Mouse (Mus musculus): Measurements from ENCODE around the gene Vmn1r43. TPM values are rescaled to one million over a fixed set of nuclear protein-coding genes. Genes with fewer than 3 reads are reported as not detected.
"Not testable (repeated sequence)": the region's sequence is repeated elsewhere in the genome, so short reads cannot be mapped to it uniquely, and the experiment has no call there.

The Vmn1r43 gene
- polyA plus RNA-seq (2012; rRNA removed) (not detected in 2 replicates), polyA plus RNA-seq (2014; fragmentation: Nextera tagmentation; extraction: Ambion mirVana) (not detected in 2 replicates)

GRCm38 (mm10) chr6:89876313-89876712 is at the start of gene Vmn1r43, which contains the start of gene Vmn1r42:
Gene Vmn1r43 (minus strand): TSS chr6:89876413.
Gene Vmn1r42 (minus strand): TSS chr6:89876413.
- ATAC-seq (ENCODE audit: insufficient read depth); H3K27ac ChIP-seq; H3K4me1 ChIP-seq (replicated peaks; ENCODE audit: control insufficient read depth in 2 of 2, insufficient read depth in 2 of 2, low read length in 1 of 2); H3K27me3 ChIP-seq (ENCODE audit: control insufficient read depth, insufficient read depth, low read length); H3K4me2 ChIP-seq (ENCODE audit: low read depth); H3K9me3 ChIP-seq (ENCODE audit: control insufficient read depth, low read length); H3K9ac ChIP-seq (replicated peaks); H3K36me3 ChIP-seq (replicated peaks; ENCODE audit: control insufficient read depth, insufficient read depth, low read depth); H3K4me3 ChIP-seq (ENCODE audit: insufficient read depth in 1 of 2, low read depth in 2 of 2, low read length in 2 of 2); DNase-seq (ENCODE audit: low read depth in 3 of 3, low spot score in 3 of 3): not testable (repeated sequence)
- 66% methylated on average over 3 of the region's 3 CpGs for WGBS (ENCODE audit: insufficient replicate concordance)

GRCm38 (mm10) chr6:89883812-89884211 is 7.6 kb upstream of the Vmn1r43 start:
- Histone ChIP-seq H3K4me2 (ENCODE audit: low read depth) (no peak overlapping the region), H3K27ac (no peak overlapping the region), H3K4me1 (replicated peaks; ENCODE audit: control insufficient read depth in 2 of 2, insufficient read depth in 2 of 2, low read length in 1 of 2) (no peaks in the 10 kb centered on the region), H3K36me3 (replicated peaks; ENCODE audit: control insufficient read depth, insufficient read depth, low read depth) (no peaks in the 10 kb centered on the region), H3K9me3 (ENCODE audit: control insufficient read depth, low read length) (no peaks in the 10 kb centered on the region), H3K9ac (replicated peaks) (no peak overlapping the region), H3K4me3 (ENCODE audit: insufficient read depth in 1 of 2, low read depth in 2 of 2, low read length in 2 of 2) (no peak overlapping the region), H3K27me3 (ENCODE audit: control insufficient read depth, insufficient read depth, low read length) (no peaks in the 10 kb centered on the region)
- DNase-seq (ENCODE audit: low read depth in 3 of 3, low spot score in 3 of 3) (no peak), ATAC-seq (ENCODE audit: insufficient read depth) (no peak)
- TF ChIP-seq CTCF (IDR thresholded peaks at IDR 0.05; ENCODE audit: low read depth) = no peak
- WGBS (ENCODE audit: insufficient replicate concordance) = 22% methylated on average over 2 of the region's 2 CpGs

- no peaks in the 10 kb centered on the region for H3K4me1 ChIP-seq (replicated peaks; ENCODE audit: control insufficient read depth in 2 of 2, insufficient read depth in 2 of 2, low read length in 1 of 2)
- no peak within 1 kb of the TSS for H3K4me2 ChIP-seq (ENCODE audit: low read depth)
- no peaks in the 10 kb centered on the region for H3K36me3 ChIP-seq (replicated peaks; ENCODE audit: control insufficient read depth, insufficient read depth, low read depth)
- no peaks in the 10 kb centered on the region for H3K27me3 ChIP-seq (ENCODE audit: control insufficient read depth, insufficient read depth, low read length)
- no peak within 1 kb of the TSS for H3K27ac ChIP-seq
- TF ChIP-seq CTCF (IDR thresholded peaks at IDR 0.05; ENCODE audit: low read depth) (no peak), EP300 (IDR thresholded peaks at IDR 0.05; ENCODE audit: low read depth) (no peak)
- DNase-seq (ENCODE audit: low read depth in 3 of 3, low spot score in 3 of 3) (no peak), ATAC-seq (ENCODE audit: insufficient read depth) (no peak)
- 54% methylated on average over 1 of the region's 1 CpGs for WGBS (ENCODE audit: insufficient replicate concordance)
- no peak within 1 kb of the TSS for H3K4me3 ChIP-seq (ENCODE audit: insufficient read depth in 1 of 2, low read depth in 2 of 2, low read length in 2 of 2)
- no peaks in the 10 kb centered on the region for H3K9me3 ChIP-seq (ENCODE audit: control insufficient read depth, low read length)
- H3K9ac ChIP-seq (replicated peaks) = no peak within 1 kb of the TSS
Measured at GRCm38 (mm10) chr6:89883360-89883759, 7.1 kb upstream of the Vmn1r43 start, which contains the start of gene Vmn1r44. Gene Vmn1r44 (plus strand): TSS chr6:89883660.

DNA sequence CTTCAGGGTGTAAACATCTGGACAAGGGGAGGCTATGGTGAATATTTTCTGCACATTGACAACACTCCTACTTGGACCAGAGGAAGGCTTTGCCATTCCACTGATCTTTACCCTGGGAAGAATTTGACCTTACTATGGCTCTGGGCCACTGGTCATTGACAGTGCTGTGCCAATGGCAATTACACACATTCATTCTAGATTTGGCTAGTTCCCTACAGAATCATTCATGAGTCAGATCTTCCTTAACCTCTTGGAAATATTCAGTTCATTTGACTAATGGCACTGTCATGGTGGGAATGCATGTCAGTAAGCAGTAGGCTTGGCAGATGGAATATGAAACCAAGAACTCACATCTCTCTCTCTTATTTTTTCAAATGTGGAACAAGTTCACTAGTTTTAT is 4.7 kb upstream of the Vmn1r43 start:
- DNase-seq (ENCODE audit: low read depth in 3 of 3, low spot score in 3 of 3) (no peak), ATAC-seq (ENCODE audit: insufficient read depth) (no peak)
- Histone ChIP-seq H3K4me3 (ENCODE audit: insufficient read depth in 1 of 2, low read depth in 2 of 2, low read length in 2 of 2) (no peak overlapping the region), H3K4me1 (replicated peaks; ENCODE audit: control insufficient read depth in 2 of 2, insufficient read depth in 2 of 2, low read length in 1 of 2) (no peaks in the 10 kb centered on the region), H3K27ac (no peak overlapping the region), H3K9me3 (ENCODE audit: control insufficient read depth, low read length) (no peaks in the 10 kb centered on the region), H3K27me3 (ENCODE audit: control insufficient read depth, insufficient read depth, low read length) (no peaks in the 10 kb centered on the region), H3K4me2 (ENCODE audit: low read depth) (no peak overlapping the region), H3K36me3 (replicated peaks; ENCODE audit: control insufficient read depth, insufficient read depth, low read depth) (no peaks in the 10 kb centered on the region), H3K9ac (replicated peaks) (no peak overlapping the region)
- no peak for TF ChIP-seq CTCF (IDR thresholded peaks at IDR 0.05; ENCODE audit: low read depth)

- ATAC-seq (ENCODE audit: insufficient read depth) (no peak), DNase-seq (ENCODE audit: low read depth in 3 of 3, low spot score in 3 of 3) (no peak)
- no peak overlapping the region for H3K27ac ChIP-seq
- H3K4me1 ChIP-seq (replicated peaks; ENCODE audit: control insufficient read depth in 2 of 2, insufficient read depth in 2 of 2, low read length in 1 of 2) = no peaks in the 10 kb centered on the region
- WGBS (ENCODE audit: insufficient replicate concordance) = 42% methylated on average over 2 of the region's 2 CpGs
- no peaks in the 10 kb centered on the region for H3K27me3 ChIP-seq (ENCODE audit: control insufficient read depth, insufficient read depth, low read length)
- no peak overlapping the region for H3K9ac ChIP-seq (replicated peaks)
- H3K36me3 ChIP-seq (replicated peaks; ENCODE audit: control insufficient read depth, insufficient read depth, low read depth) = no peaks in the 10 kb centered on the region
- no peak overlapping the region for H3K4me2 ChIP-seq (ENCODE audit: low read depth)
- no peaks in the 10 kb centered on the region for H3K9me3 ChIP-seq (ENCODE audit: control insufficient read depth, low read length)
- TF ChIP-seq CTCF (IDR thresholded peaks at IDR 0.05; ENCODE audit: low read depth) (no peak), EP300 (IDR thresholded peaks at IDR 0.05; ENCODE audit: low read depth) (no peak)
- H3K4me3 ChIP-seq (ENCODE audit: insufficient read depth in 1 of 2, low read depth in 2 of 2, low read length in 2 of 2) = no peak overlapping the region
Measured at GRCm38 (mm10) chr6:89876963-89877362, 750 bp upstream of the Vmn1r43 start.

Measured in liver, embryonic 14.5 days (tissue).